Mouse (Mus musculus) brain, embryonic 14.5 days (tissue): ENCODE measurements around the gene Ctnnd1.

ENCODE experiments used
- CTCF ChIP-seq: fragments of 200-500 bp; IDR thresholded peaks from 2 replicates; pipeline ENCODE4 v1.5.1; 2012; ENCODE audit warnings: inconsistent platforms, mild to moderate bottlenecking, moderate library complexity, borderline replicate concordance; ENCODE audit not compliant: insufficient read depth, insufficient read length; ENCODE audit errors: extremely low read depth
- POLR2A ChIP-seq: fragments of 200-500 bp; IDR thresholded peaks from 2 replicates; pipeline ENCODE4 v1.6.1; 2012; ENCODE audit warnings: mild to moderate bottlenecking, inconsistent platforms, borderline replicate concordance; ENCODE audit not compliant: poor library complexity, insufficient read depth, insufficient read length, severe bottlenecking; ENCODE audit errors: extremely low read depth

GRCm38 (mm10) chr2:84551390-84552100 lies 99.0 kb downstream of the Ctnnd1 start:
- TF ChIP-seq CTCF (no peak), POLR2A (no peak)
